Mouse (Mus musculus): ENCODE measurements at regions not wholly inside any gene's neighbourhood (a gene's known extent, or its start where the extent isn't known, plus 50 kb on each side); places are given as distances from the start of the nearest gene placed in this dataset.

DNA sequence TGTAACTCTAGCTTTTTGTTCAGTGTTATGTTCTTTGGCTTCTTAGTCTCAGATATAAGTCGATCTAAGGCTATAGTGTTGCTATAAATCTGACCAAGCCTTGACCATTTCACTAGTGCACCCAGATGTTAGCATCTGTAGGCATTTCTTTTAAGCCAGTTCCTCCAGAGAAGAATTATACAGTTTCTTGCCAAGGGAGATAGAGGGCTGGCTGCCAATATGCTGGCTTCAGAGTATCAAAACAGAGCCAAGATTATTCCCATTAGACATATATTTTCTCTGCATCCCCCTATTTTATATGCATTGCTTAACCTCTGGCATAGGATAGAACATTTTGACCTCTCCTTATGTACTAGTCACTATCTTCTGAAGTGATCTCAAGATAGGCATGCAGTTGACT, 487.5 kb downstream of the Synb start:
- no peak for DNase-seq (ENCODE audit: low spot score in 2 of 2)

DNA sequence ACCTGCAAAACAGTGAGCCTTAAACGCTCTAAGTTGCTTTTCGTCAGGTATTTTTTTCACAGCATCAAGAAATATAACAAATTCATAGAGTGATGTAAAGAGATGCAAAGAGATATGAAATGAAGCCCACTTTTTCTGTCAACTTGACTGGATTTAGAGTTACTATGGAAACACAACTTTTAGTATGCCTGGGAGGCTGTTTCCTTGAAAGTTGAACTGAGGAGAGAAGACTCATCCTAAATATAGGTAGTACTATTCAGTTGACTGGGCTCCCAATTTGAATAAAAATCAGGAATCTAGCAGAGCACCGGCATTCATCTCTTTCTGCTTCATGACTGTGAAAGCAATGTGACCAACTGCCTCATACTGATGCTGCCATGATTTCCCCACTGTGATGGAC, 509.7 kb downstream of the Synb start:
- no peak for DNase-seq (ENCODE audit: low spot score in 2 of 2)

DNA sequence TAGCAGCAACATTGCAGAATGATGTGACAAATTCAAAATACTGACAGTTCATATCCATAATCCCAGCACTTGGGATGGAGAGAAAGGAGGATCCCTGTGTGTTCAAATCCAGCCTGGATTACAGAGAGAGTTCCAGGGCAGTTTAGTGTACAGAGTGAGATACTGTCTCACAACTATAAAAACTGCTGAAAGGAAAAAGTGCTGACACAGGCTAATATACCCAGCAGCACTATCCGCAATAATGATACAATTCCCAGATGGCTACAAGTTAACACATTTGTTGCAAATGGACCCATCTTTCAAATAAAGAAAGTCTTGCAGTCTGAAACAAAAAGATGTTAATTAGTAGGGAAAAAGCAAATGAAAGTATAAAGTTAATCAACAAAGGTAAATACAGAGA, 510.9 kb downstream of the Synb start:
- no peak for DNase-seq (ENCODE audit: low spot score in 2 of 2)

DNA sequence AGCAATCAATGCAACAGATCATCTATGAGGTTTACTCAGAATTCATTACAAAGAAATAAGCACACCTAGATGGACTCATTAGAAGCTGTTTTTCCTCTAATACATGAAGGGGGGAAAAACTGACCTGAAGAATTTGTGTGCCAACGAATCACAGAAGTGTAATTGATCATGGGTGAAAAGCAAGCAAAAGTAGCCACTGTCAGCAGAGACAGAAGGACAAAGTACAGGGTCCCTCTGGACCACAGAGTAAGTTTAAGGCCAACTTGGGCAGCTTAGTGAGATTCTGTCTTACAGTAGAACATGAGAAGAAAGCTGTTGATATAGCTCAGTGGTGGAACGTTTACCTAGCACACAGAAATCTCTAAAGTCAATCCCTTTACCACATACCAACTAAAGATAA, 523.7 kb downstream of the Synb start:
- no peak for DNase-seq (ENCODE audit: low spot score in 2 of 2)

DNA sequence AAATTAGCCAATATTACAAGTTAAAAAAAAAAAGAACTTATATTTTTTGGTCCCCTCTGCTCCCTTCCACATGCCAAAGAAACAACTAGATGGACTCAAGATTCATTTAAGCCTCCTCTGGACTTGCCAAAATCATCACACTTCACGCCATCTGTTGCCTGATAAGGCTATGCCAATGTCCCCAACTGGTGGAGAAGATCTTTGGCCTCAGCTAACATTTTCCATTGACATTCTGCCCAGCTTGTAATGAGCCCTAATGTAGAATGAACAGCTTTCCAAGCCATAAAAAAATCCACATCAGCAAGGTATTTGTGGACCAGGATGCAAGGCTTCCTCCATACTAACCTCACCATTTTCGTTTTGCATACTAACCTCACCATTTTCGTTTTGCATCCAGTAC, 531.2 kb downstream of the Synb start:
- DNase-seq (ENCODE audit: low spot score in 2 of 2): no peak

DNA sequence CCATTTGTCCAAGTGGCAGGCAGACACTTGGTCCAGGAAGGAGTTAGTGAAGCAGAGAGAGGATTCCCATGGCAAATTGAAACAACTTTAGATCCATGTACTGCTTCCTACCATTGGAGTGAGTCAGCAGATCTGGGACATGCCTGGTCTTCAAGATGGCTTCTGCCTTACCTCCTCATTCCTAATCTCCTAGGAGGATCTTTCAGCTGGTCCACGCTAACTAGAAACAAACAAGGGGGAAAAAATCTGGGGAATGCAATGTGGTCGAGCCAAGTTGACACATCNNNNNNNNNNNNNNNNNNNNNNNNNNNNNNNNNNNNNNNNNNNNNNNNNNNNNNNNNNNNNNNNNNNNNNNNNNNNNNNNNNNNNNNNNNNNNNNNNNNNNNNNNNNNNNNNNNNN, 549.4 kb downstream of the Synb start:
- DNase-seq (ENCODE audit: low spot score in 2 of 2): no peak

DNA sequence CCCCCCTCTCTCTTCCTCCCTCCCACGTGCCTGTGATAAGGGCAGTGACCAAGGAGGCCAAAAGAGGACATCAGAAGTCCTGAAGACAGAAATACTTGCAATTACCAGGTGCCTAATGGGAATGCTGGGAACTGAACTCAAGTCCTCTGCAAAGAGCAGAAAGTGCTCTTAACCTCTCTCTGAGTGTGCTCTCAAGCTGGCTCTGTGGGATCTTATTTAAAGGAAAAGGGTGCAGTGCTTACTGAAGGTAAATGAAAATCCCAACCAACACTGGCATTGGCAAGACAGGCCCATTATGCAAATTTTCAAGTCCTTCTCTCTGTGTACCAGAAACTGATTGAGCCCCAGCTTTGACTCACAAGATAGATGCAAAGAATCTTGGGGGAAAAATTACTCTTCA, 555.6 kb downstream of the Synb start:
- no peak for DNase-seq (ENCODE audit: low spot score in 2 of 2)

DNA sequence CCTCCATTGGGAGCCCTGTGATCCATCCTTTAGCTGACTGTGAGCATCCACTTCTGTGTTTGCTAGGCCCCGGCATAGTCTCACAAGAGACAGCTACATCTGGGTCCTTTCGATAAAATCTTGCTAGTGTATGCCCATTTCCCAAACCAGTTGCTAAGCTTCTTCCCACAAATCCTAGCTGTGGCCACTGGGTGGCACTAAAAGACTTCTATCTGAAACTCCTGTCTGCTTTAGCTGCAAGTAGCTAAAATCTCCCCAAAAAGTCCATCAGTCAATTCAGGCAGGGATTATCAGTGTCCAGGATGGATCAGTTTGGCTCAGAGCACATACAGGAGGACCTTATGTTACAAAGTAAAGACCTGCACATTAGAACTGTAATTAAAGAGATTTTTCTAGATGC, 558.3 kb downstream of the Synb start:
- DNase-seq (ENCODE audit: low spot score in 2 of 2): peak in 1 of 2 experiments; percentile 13

DNA sequence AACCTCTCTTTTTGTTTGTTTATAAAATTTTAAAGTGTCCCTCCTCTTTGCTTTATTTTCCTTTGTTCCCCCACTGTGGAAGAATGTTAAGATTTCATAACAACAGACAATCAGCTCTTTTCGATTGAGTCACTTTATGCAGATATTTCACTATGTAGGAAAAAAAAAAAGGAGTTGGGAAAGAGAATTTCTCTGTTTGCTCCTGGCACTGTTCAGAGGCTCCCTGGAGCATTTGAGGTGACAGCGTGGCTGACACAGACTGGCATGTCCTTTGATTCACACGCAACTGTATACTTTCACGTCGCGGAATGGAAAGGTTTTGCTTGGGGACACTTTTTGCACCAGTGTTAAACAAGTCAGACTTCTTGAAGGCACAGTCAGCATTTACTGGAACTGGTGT, 572.9 kb downstream of the Synb start:
- no peak for DNase-seq (ENCODE audit: low spot score in 2 of 2)

DNA sequence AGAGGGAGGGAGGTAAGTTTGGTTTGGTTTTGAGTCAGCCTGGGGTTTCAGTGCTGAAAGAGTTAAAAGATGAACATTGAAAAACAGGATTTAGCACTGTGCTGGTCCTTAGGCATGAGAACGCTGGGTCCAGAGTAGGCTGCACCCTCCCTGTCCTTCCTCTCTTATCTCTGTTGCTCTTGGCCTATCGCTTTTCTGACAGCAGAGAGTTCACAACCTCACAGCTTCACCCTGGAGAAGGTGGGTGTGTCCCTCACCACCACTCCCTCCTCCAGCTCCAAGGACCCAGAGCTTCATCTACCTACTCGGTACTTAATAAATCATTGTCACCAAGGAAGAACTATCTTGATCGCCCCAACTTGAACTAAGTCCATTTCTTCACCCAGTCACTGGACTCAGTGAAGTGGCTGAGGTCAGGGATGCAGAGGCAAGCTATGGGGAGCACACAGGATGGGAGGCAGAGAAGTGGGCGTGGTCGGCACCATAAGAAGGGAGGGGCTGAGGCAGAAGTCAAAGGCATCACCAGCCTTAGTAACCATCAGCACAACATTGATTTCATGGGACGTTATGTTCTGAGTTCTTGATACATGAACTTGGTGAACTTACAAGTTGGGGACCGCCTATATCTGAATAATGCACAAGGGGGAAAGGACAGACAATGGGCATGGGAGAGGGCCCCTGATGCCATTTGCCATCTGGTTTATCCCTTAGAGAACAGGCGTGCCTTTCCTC, 574.5 kb downstream of the Synb start:
- no peak for DNase-seq (ENCODE audit: low spot score in 2 of 2)

DNA sequence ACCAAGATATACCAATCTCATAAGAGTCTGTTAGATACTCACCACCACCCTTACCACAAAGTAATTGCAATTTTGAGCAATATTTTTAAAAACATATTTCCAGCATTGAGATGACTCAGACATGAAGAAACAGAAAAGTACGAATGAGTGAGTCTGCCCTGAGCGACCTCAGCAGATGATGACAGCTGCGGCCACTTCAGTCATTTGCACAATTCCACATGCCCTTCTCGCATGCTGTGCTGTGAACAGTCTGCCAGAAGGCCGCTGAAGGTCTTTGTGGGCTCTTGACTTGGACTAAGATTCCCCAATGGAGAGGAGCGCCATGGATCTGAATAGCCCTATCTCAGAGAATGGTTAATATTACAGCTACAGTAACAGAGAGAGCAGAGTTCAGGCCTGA, 575.3 kb downstream of the Synb start:
- no peak for DNase-seq (ENCODE audit: low spot score in 2 of 2)
